In genomic region chr11:79644717-79645191, GRCm38 (mm10) we compare ENCODE assay signal across 8 mouse cellular contexts. TPM values are rescaled to one million over a fixed set of nuclear protein-coding genes. Genes with fewer than 3 reads are reported as not detected.
A peak's percentile ranks its signal among the peaks of the same experiment; 100 is the strongest.
DNase-seq lines count a peak whose midpoint lies in the region; ATAC-seq lines count a peak whose summit lies in the region.

No protein-coding gene starts in this region.

- no peak for DNase-seq in midbrain, embryonic 10.5 days (ENCODE audit: low spot score)
- no peak for DNase-seq in midbrain, embryonic 14.5 days
- DNase-seq in gastrocnemius, adult 18-20 months (ENCODE audit: low spot score) = peak; percentile 43
- DNase-seq in kidney, adult 18-20 months = peak; percentile 52
- DNase-seq in natural killer cell, adult 2 months (ENCODE audit: low spot score in 2 of 2) = peak; percentile 70 to 86
- DNase-seq in T-cell, adult 2 months (ENCODE audit: low spot score) = no peak
- DNase-seq in cerebellum, postnatal 4 days (ENCODE audit: low spot score in 2 of 2) = no peak
- no peak for DNase-seq in right cerebral cortex, postnatal 14 days

- peak overlapping the region; percentile 88 for H3K27ac ChIP-seq in midbrain, embryonic 10.5 days (replicated peaks)
- no peak overlapping the region for H3K27ac ChIP-seq in midbrain, embryonic 14.5 days (replicated peaks; ENCODE audit: low read depth, low read length)

- ATAC-seq in midbrain, embryonic 14.5 days (ENCODE audit: low FRiP score, low TSS enrichment) = no peak

- no peak overlapping the region for H3K4me3 ChIP-seq in midbrain, embryonic 10.5 days
- no peak overlapping the region for H3K4me3 ChIP-seq in midbrain, embryonic 14.5 days (replicated peaks; ENCODE audit: low read depth, low read length)

- H3K4me2 ChIP-seq in midbrain, embryonic 14.5 days (ENCODE audit: low read length) = no peak overlapping the region

- H3K36me3 ChIP-seq in midbrain, embryonic 10.5 days = no peaks in the 10 kb centered on the region
- no peaks in the 10 kb centered on the region for H3K36me3 ChIP-seq in midbrain, embryonic 14.5 days (ENCODE audit: control insufficient read depth, insufficient read depth, low read length)

- H3K4me1 ChIP-seq in midbrain, embryonic 10.5 days = peaks cover 91% of the 10 kb centered on the region
- H3K4me1 ChIP-seq in midbrain, embryonic 14.5 days (ENCODE audit: control insufficient read depth, insufficient read depth, low read length) = peaks cover 18% of the 10 kb centered on the region

- H3K9me3 ChIP-seq in midbrain, embryonic 10.5 days (replicated peaks) = no peaks in the 10 kb centered on the region
- H3K9me3 ChIP-seq in midbrain, embryonic 14.5 days (ENCODE audit: control insufficient read depth, low read length) = no peaks in the 10 kb centered on the region

- H3K27me3 ChIP-seq in midbrain, embryonic 10.5 days (ENCODE audit: low read depth, poor library complexity, severe bottlenecking) = peaks cover 7% of the 10 kb centered on the region; the same call in 1 of the 2 replicates
- H3K27me3 ChIP-seq in midbrain, embryonic 14.5 days (ENCODE audit: control insufficient read depth, insufficient read depth, low read length) = no peaks in the 10 kb centered on the region

- WGBS in midbrain, embryonic 10.5 days = 61% methylated on average over 8 of the region's 8 CpGs
- WGBS in midbrain, embryonic 14.5 days = 50% methylated on average over 8 of the region's 8 CpGs

- H3K9ac ChIP-seq in midbrain, embryonic 14.5 days (replicated peaks; ENCODE audit: low read length) = no peak overlapping the region

RNA-seq across cellular contexts. Expression of gene Rab11fip4, which starts 53.7 kb away (rescaled TPM):
- polyA plus RNA-seq in midbrain, embryonic 10.5 days (2016; fragmentation: Nextera tagmentation; extraction: Ambion mirVana) = 18.6 and 23.4 TPM in 2 replicates
- polyA plus RNA-seq in midbrain, embryonic 14.5 days (2014; fragmentation: Nextera tagmentation; extraction: Ambion mirVana) = 22.0 and 24.4 TPM in 2 replicates
- total RNA-seq in gastrocnemius, adult 18-20 months (2021) = under 1 TPM; 0.27 to 0.52 TPM

Comparison
In these comparisons a context has a peak if more than half of its experiments do, and no peak if none do; other contexts are left out.
1. DNase-seq: peak in gastrocnemius, adult 18-20 months (single experiment), kidney, adult 18-20 months (single experiment) and natural killer cell, adult 2 months (2 of 2); none in midbrain, embryonic 10.5 days (single experiment), midbrain, embryonic 14.5 days (single experiment), T-cell, adult 2 months (single experiment), cerebellum, postnatal 4 days (0 of 2) and right cerebral cortex, postnatal 14 days (single experiment).